Mouse (Mus musculus) cortical plate, adult 2 months (tissue): Measurements from ENCODE around the gene Gtf2a1l.

Source experiments
- CTCF ChIP-seq: fragments of 200-500 bp; IDR thresholded peaks from 2 replicates; pipeline ENCODE4 v1.5.1; 2011; ENCODE audit warnings: mild to moderate bottlenecking, control low read depth, low read length; ENCODE audit not compliant: insufficient read depth; ENCODE audit errors: extremely low read depth
- POLR2A ChIP-seq: fragments of 200-500 bp; IDR thresholded peaks from 2 replicates; pipeline ENCODE4 v1.6.1; 2011; ENCODE audit warnings: mild to moderate bottlenecking, low read length, control low read depth; ENCODE audit not compliant: insufficient read depth; ENCODE audit errors: extremely low read depth

GRCm38 (mm10) chr17:88675310-88676309, 7.2 kb downstream of the Gtf2a1l start:
- TF ChIP-seq POLR2A (no peak), CTCF (0 out of 2 replicates have a peak, but pooled peaks have one; percentile 6)
